Mouse (Mus musculus): ENCODE results near the gene Gpc2. TPM values are rescaled to one million over a fixed set of nuclear protein-coding genes. Genes with fewer than 3 reads are reported as not detected.

The Gpc2 gene
- polyA plus RNA-seq, 1 experiment from 2014 or later: 0.29 TPM

DNA sequence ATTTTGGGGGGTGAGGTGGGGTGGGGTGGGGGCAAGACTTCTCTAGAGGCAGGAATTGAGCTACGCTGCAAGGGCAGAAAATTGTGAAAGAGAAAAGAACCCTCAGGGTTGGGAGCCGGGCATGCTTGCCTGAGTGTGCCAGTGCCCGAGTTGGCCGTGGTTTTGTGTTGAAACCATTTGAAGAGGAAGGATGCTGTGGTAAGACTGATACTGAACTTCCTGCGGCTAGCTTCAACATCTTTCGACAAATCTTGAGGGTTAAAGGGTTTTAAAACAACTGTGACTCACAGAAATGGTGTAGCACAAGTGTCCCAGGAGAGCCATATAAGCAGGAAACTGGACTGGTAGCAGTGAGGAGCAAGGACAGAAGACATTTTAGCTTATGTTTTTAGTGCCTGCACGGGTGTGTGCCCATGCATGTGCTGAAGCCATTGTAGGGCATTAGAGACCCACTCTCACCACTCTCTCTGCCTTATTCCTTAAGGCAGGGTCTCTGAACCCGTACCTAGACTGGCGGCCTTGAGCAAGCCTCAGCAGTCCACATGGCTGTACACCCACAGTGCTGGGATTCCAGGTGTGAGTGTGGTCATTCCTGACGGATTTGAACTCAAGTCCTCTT, 22.7 kb downstream of the Gpc2 start:
- H3K4me3 ChIP-seq (ENCODE audit: inconsistent target): no peak overlapping the region; the same call in 1 of the 2 replicates
- peak overlapping the region; percentile 91 for H3K27ac ChIP-seq
- H3K36me3 ChIP-seq (ENCODE audit: inconsistent target): peaks cover 23% of the 10 kb centered on the region
- peaks cover 34% of the 10 kb centered on the region; the same call in 1 of the 2 replicates for H3K79me2 ChIP-seq (ENCODE audit: inconsistent target)
- 4% methylated on average over 10 of the region's 10 CpGs for WGBS (ENCODE audit: missing documents)

DNA sequence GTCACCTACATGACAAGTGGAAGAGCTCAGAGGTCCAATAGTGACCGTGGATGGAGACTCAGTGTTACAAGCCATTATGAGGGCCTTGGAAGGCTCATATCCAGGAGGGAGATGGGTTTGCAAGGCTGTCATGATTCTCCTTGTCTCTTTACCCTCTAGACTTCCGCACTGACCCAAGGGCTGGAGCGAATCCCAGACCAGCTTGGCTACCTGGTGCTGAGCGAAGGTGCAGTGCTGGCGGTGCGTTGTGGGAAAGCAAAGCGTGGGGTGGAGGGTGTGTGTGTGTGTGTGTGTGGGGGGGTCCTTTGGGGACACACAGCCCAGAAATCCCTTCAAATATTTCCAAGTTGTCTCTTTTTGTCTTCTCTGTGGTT, 23.7 kb downstream of the Gpc2 start:
- H3K27ac ChIP-seq: peak overlapping the region; percentile 91
- WGBS (ENCODE audit: missing documents): 5% methylated on average over 7 of the region's 7 CpGs
- H3K79me2 ChIP-seq (ENCODE audit: inconsistent target): peaks cover 24% of the 10 kb centered on the region; the same call in 1 of the 2 replicates
- peak overlapping the region; percentile 72 for H3K4me3 ChIP-seq (ENCODE audit: inconsistent target)
- peaks cover 22% of the 10 kb centered on the region for H3K36me3 ChIP-seq (ENCODE audit: inconsistent target)

GRCm38 (mm10) chr5:138255353-138256093, 24.3 kb downstream of the Gpc2 start, which contains the start of gene Lamtor4:
Gene Lamtor4 (plus strand): TSS chr5:138255482.
- peaks cover 18% of the 10 kb centered on the region; the same call in 1 of the 2 replicates for H3K79me2 ChIP-seq (ENCODE audit: inconsistent target)
- H3K4me3 ChIP-seq (ENCODE audit: inconsistent target): peak within 1 kb of the TSS; percentile 72
- peaks cover 18% of the 10 kb centered on the region for H3K36me3 ChIP-seq (ENCODE audit: inconsistent target)
- 0% methylated on average over 38 of the region's 38 CpGs for WGBS (ENCODE audit: missing documents)
- peak within 1 kb of the TSS; percentile 91 for H3K27ac ChIP-seq

GRCm38 (mm10) chr5:138253061-138253460, 26.7 kb downstream of the Gpc2 start:
- Histone ChIP-seq H3K27ac (no peak overlapping the region), H3K36me3 (ENCODE audit: inconsistent target) (peaks cover 6% of the 10 kb centered on the region; the same call in 1 of the 2 replicates)

GRCm38 (mm10) chr5:138251144-138251543, 28.7 kb downstream of the Gpc2 start:
- Histone ChIP-seq H3K4me3 (ENCODE audit: inconsistent target) (no peak overlapping the region), H3K79me2 (ENCODE audit: inconsistent target) (no peaks in the 10 kb centered on the region), H3K27ac (no peak overlapping the region), H3K36me3 (ENCODE audit: inconsistent target) (peaks cover 6% of the 10 kb centered on the region; the same call in 1 of the 2 replicates)
- WGBS (ENCODE audit: missing documents): 92% methylated on average over 12 of the region's 12 CpGs

More at GRCm38 (mm10) chr5:138253061-138253460, 26.7 kb downstream of the Gpc2 start:
- 90% methylated on average over 3 of the region's 3 CpGs for WGBS (ENCODE audit: missing documents)
- Histone ChIP-seq H3K4me3 (ENCODE audit: inconsistent target) (no peak overlapping the region), H3K79me2 (ENCODE audit: inconsistent target) (no peaks in the 10 kb centered on the region)

DNA sequence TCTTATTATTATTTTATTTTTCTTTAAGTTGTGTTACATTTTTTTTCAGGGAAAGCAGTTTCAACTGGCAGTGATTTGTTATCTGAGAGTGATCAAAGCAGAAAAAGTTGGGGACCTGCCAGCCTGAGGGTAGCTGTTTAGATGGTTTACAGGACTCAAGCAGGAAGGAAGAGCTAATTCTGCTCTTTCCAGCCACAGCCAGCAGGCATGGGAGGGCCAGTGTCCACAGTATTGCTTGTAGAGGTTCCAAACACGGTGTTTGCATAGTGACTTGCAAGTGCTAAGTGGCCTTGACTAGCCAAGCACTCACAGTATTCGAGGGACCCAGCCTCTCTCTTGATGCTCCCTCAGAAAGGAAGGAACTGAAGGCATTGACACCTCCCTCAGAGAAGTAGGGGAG, 38.3 kb downstream of the Gpc2 start:
- no peak overlapping the region for H3K4me3 ChIP-seq (ENCODE audit: inconsistent target)
- H3K27ac ChIP-seq: no peak overlapping the region
- WGBS (ENCODE audit: missing documents): 6% methylated on average over 2 of the region's 2 CpGs
- no peaks in the 10 kb centered on the region for H3K36me3 ChIP-seq (ENCODE audit: inconsistent target)
- H3K79me2 ChIP-seq (ENCODE audit: inconsistent target): no peaks in the 10 kb centered on the region

DNA sequence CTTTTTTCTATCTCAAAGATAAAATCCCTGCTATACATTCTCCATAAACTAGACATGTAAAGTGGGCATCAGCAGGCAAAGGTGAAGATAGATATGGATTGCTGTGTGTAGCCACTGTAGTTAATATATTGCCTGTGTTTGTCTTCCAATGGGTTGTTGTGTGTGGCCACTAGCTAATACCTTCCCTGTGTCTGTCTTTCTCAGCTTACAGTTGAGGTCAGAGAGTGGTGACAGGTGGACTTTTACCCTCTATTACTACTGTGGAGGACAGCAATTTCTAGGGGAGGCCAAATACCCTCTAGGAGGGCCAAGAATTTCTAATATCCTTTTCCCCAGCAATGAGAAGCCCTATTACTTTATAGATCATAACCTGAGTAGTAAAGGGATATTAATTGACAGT, 45.6 kb downstream of the Gpc2 start:
- Histone ChIP-seq H3K27ac (no peak overlapping the region), H3K36me3 (ENCODE audit: inconsistent target) (no peaks in the 10 kb centered on the region)

DNA sequence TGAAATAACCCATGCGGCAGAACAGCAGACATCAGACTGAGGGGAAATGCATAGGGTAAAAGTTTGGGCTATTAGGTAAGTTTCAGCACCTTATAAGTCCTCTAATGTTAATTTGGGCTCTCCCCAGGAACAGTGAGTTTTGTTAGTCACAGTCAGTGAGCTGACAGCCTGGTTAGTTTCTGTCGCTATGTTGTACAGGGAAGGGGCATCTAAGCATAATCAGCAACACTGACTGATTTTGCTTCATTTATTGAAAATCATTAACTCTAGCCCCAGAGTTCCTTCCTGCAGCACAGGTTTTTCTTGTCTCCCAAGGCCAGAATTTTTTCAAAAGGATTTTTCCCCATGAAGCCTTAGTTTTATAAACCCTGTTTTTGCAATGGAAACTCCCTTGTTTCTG, 46.0 kb downstream of the Gpc2 start:
- H3K36me3 ChIP-seq (ENCODE audit: inconsistent target): no peaks in the 10 kb centered on the region
- H3K27ac ChIP-seq: no peak overlapping the region
- 93% methylated on average over 2 of the region's 2 CpGs for WGBS (ENCODE audit: missing documents)
- no peaks in the 10 kb centered on the region; the same call in 1 of the 2 replicates for H3K79me2 ChIP-seq (ENCODE audit: inconsistent target)
- H3K4me3 ChIP-seq (ENCODE audit: inconsistent target): no peak overlapping the region

More for the DNA sequence above, 45.6 kb downstream of the Gpc2 start:
- Histone ChIP-seq H3K4me3 (ENCODE audit: inconsistent target) (no peak overlapping the region), H3K79me2 (ENCODE audit: inconsistent target) (no peaks in the 10 kb centered on the region; the same call in 1 of the 2 replicates)

DNA sequence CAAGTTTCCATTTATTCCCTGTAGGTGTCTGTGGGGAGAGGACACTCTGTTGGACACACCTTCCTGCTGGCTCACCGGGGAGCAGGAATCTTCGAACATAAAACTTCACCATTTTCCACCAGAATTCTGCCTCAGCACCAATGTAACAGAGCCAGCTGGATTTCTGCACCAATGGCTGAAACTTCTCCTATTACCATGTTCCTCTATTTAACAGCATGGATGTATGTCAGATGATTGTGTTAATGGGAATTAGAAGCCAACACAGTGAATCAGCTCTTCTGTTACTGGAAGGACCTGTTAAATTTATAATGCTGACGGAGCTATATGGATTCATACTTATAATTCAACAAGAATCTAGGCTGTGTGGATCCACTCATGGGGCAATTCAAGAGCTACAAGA, 50.3 kb downstream of the Gpc2 start:
- H3K27ac ChIP-seq: peak overlapping the region; percentile 79
- 54% methylated on average over 3 of the region's 3 CpGs for WGBS (ENCODE audit: missing documents)
- no peaks in the 10 kb centered on the region for H3K36me3 ChIP-seq (ENCODE audit: inconsistent target)
- peaks cover 8% of the 10 kb centered on the region; the same call in 1 of the 2 replicates for H3K79me2 ChIP-seq (ENCODE audit: inconsistent target)
- H3K4me3 ChIP-seq (ENCODE audit: inconsistent target): peak overlapping the region; percentile 8; the same call in 1 of the 2 replicates

DNA sequence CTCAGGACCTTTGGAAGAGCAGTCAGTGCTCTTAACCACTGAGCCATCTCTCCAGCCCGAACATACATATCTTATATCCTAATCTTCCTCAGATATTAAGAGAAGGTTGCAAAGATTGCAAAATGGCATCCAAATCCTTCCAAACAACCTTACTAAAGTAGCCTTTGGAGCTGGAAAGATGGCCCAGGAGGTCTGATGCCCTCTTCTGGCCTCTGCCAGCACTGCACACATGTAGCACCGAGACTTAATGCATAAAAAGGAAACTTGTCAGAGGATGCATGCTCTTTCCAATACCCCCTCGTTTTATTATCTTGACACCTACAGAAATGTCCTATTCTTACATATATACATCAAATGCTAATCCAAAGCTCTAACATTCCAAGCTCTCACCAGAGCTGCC, 51.8 kb downstream of the Gpc2 start:
- Histone ChIP-seq H3K27ac (peak overlapping the region; percentile 79), H3K79me2 (ENCODE audit: inconsistent target) (peaks cover 15% of the 10 kb centered on the region; the same call in 1 of the 2 replicates), H3K36me3 (ENCODE audit: inconsistent target) (no peaks in the 10 kb centered on the region), H3K4me3 (ENCODE audit: inconsistent target) (no peak overlapping the region)
- WGBS (ENCODE audit: missing documents): 29% methylated on average over 3 of the region's 3 CpGs

DNA sequence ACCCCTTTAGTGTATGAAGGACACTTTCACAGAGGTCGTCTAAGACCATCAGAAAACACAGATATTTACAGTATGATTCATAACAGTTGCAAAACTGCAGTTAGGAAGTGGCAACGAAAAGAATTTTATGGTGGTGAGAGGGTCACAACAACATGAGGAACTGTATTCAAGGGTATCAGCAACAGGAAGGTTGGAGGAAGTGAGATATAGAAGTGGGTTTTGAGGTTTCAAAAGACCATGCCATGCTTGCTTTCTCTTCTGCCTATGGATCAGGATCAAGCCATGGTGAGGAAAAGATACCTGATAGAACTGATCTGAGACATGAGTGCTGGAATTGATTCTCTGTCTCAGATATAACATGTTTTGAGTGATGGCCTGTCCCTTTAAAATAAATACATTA, 52.4 kb downstream of the Gpc2 start:
- no peak overlapping the region for H3K4me3 ChIP-seq (ENCODE audit: inconsistent target)
- peak overlapping the region; percentile 79 for H3K27ac ChIP-seq

GRCm38 (mm10) chr5:138226491-138226890, 53.3 kb downstream of the Gpc2 start:
- peak overlapping the region; percentile 79 for H3K27ac ChIP-seq
- WGBS (ENCODE audit: missing documents): 17% methylated on average over 4 of the region's 4 CpGs
- H3K79me2 ChIP-seq (ENCODE audit: inconsistent target): peaks cover 15% of the 10 kb centered on the region; the same call in 1 of the 2 replicates
- no peaks in the 10 kb centered on the region for H3K36me3 ChIP-seq (ENCODE audit: inconsistent target)
- no peak overlapping the region for H3K4me3 ChIP-seq (ENCODE audit: inconsistent target)

More for the DNA sequence above, 52.4 kb downstream of the Gpc2 start:
- Histone ChIP-seq H3K79me2 (ENCODE audit: inconsistent target) (peaks cover 15% of the 10 kb centered on the region; the same call in 1 of the 2 replicates), H3K36me3 (ENCODE audit: inconsistent target) (no peaks in the 10 kb centered on the region)
- 0% methylated on average over 2 of the region's 2 CpGs for WGBS (ENCODE audit: missing documents)

DNA sequence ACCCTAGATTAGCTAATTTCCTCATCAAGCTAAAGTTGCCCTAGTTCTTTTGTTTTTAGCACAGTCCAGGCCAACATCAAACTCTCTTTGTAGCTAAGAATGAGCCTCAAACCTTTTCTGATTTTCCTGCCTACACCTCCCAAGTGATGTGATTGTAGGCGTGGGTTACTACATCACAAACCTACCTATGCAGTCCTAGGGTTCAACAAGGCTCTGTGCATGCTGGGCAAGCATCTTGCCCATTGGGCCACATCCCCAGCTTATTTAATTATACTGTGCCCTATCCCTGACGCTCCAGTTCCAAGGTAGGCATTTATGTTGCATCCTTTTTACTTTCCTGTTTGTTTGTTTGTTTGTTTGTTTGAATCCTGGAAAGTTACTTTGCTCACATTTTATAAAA, 54.1 kb downstream of the Gpc2 start, which contains the start of gene Nxpe5:
TSS of gene Nxpe5 (plus strand) at position 199 of the 400 bp plus-strand sequence.
- 29% methylated on average over 2 of the region's 2 CpGs for WGBS (ENCODE audit: missing documents)
- Histone ChIP-seq H3K36me3 (ENCODE audit: inconsistent target) (no peaks in the 10 kb centered on the region), H3K4me3 (ENCODE audit: inconsistent target) (no peak within 1 kb of the TSS), H3K27ac (peak within 1 kb of the TSS; percentile 79), H3K79me2 (ENCODE audit: inconsistent target) (peaks cover 15% of the 10 kb centered on the region; the same call in 1 of the 2 replicates)
